Mouse (Mus musculus) embryonic fibroblast, embryonic 13.5 days (primary cell): ENCODE results near the gene Ptch1.

ENCODE experiments used
- CTCF ChIP-seq: IDR thresholded peaks from 2 replicates; pipeline ENCODE4 v1.5.1; 2011; ENCODE audit warnings: mild to moderate bottlenecking, control low read depth, low read length, moderate library complexity, borderline replicate concordance; ENCODE audit not compliant: insufficient read depth
- POLR2A ChIP-seq: IDR thresholded peaks from 2 replicates; pipeline ENCODE4 v1.6.1; 2011; ENCODE audit warnings: low read depth, mild to moderate bottlenecking, control low read depth, low read length, moderate library complexity

DNA sequence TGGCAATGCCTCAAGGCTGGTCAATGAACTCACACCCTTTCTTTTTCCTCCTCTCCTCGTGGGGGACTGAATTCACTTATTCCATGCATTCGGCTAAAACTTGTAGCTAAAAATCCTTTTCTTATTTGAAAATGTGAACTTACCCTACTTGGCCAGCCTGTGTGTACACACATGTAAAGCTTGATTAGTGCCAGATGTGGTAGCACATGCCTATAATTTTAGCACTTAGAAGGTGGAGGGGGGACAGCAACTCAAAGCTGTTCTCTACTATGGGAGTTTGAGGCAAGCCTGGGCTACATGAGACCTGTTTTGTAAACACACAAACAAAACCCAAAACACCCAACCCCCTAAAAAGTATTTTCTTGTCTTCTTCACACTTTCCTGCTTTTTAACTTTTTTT lies 56.9 kb downstream of the Ptch1 start:
- TF ChIP-seq CTCF (no peak), POLR2A (no peak)
